Mouse (Mus musculus): ENCODE measurements at regions not wholly inside any gene's neighbourhood (a gene's known extent, or its start where the extent isn't known, plus 50 kb on each side); places are given as distances from the start of the nearest gene placed in this dataset.

DNA sequence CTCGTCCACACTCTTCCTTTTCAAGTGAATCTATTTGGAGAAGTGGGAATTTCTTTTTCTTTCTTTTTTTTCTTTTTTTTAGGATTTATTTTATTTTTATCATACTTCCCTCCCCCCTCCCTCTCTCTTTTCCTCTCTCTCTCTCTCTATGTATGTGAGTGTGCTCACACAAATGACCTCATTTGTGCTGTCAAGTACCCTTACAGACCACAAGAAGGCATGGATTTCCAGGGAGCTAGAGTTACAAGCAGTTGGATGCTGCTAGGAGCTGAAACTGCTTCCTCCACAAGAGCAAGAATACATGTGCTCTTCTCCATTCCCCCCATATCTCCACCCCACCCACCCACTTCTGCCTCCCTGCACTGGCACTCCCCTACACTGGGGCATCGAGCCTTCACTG is 94.6 kb upstream of the Man2a1 start:
- no peak for TF ChIP-seq GATA1 (IDR thresholded peaks at IDR 0.05; ENCODE audit: borderline replicate concordance, low read length)
- TF ChIP-seq FLI1 (IDR thresholded peaks at IDR 0.05; ENCODE audit: low read length) = no peak

All from megakaryocyte, embryonic 14.5 days (primary cell).